In genomic region chr2:86464442-86465109, GRCm38 (mm10) we compare ENCODE assay signal across 9 mouse cellular contexts. TPM values are rescaled to one million over a fixed set of nuclear protein-coding genes. Genes with fewer than 3 reads are reported as not detected.
A peak's percentile ranks its signal among the peaks of the same experiment; 100 is the strongest.
DNase-seq lines count a peak whose midpoint lies in the region; ATAC-seq and TF ChIP-seq lines count a peak whose summit lies in the region.
"Had no signal": no experiment of that assay in that cellular context is flagged by ENCODE, and none has a peak within 500 bp of the region (broad histone marks: within the 10 kb centered on the region; RNA-seq: fewer than 3 reads in every experiment).

No protein-coding gene starts in this region.

- H3K4me1 ChIP-seq in forebrain, embryonic 16.5 days (replicated peaks; ENCODE audit: control insufficient read depth, insufficient read depth, low read length) = no peaks in the 10 kb centered on the region
- no peaks in the 10 kb centered on the region for H3K4me1 ChIP-seq in hindbrain, embryonic 16.5 days (ENCODE audit: control insufficient read depth, insufficient read depth, low read depth, low read length)

- no peak overlapping the region for H3K4me3 ChIP-seq in forebrain, embryonic 16.5 days (replicated peaks; ENCODE audit: low read length)
- H3K4me3 ChIP-seq in hindbrain, embryonic 16.5 days (ENCODE audit: low read length) = no peak overlapping the region

- H3K27ac ChIP-seq in forebrain, embryonic 16.5 days (ENCODE audit: low read length) = no peak overlapping the region
- no peak overlapping the region for H3K27ac ChIP-seq in hindbrain, embryonic 16.5 days (ENCODE audit: low read depth, low read length)

- peak overlapping the region; percentile 23; the same call in 1 of the 2 replicates for H3K4me2 ChIP-seq in forebrain, embryonic 16.5 days (ENCODE audit: low read length)
- no peak overlapping the region for H3K4me2 ChIP-seq in hindbrain, embryonic 16.5 days (ENCODE audit: low read length)

- H3K9me3 ChIP-seq in forebrain, embryonic 16.5 days (ENCODE audit: control insufficient read depth, low read length) = no peaks in the 10 kb centered on the region
- H3K9me3 ChIP-seq in hindbrain, embryonic 16.5 days (ENCODE audit: control insufficient read depth, low read length) = no peaks in the 10 kb centered on the region

- no peak for TF ChIP-seq POLR2A in brain, embryonic 14.5 days (IDR thresholded peaks at IDR 0.05; ENCODE audit: borderline replicate concordance, extremely low read depth, insufficient read depth, insufficient read length, poor library complexity, severe bottlenecking)

- WGBS in forebrain, embryonic 16.5 days = 41% methylated on average over 10 of the region's 10 CpGs
- WGBS in hindbrain, embryonic 16.5 days = 41% methylated on average over 10 of the region's 10 CpGs

- H3K27me3 ChIP-seq in forebrain, embryonic 16.5 days (replicated peaks; ENCODE audit: control insufficient read depth, insufficient read depth, low read length) = no peaks in the 10 kb centered on the region
- H3K27me3 ChIP-seq in hindbrain, embryonic 16.5 days (replicated peaks; ENCODE audit: control insufficient read depth, insufficient read depth, low read length) = no peaks in the 10 kb centered on the region

- peak; percentile 77 for ATAC-seq in forebrain, embryonic 16.5 days
- ATAC-seq in hindbrain, embryonic 16.5 days = peak; percentile 54; the same call in 1 of the 2 replicates
- peak; percentile 77 for ATAC-seq in megakaryocyte progenitor cell, adult 5-6 weeks (replicated peaks; ENCODE audit: poor library complexity)

- TF ChIP-seq CTCF in brain, embryonic 14.5 days (IDR thresholded peaks at IDR 0.05; ENCODE audit: borderline replicate concordance, extremely low read depth, insufficient read depth, insufficient read length) = peak; percentile 70

- H3K9ac ChIP-seq in forebrain, embryonic 16.5 days (replicated peaks; ENCODE audit: low read depth, low read length) = no peak overlapping the region
- no peak overlapping the region for H3K9ac ChIP-seq in hindbrain, embryonic 16.5 days (ENCODE audit: low read depth, low read length)

- peak; percentile 9 for DNase-seq in Muller cell, postnatal 12 days (ENCODE audit: inconsistent ontology term)
- peak; percentile 57 for DNase-seq in brain, embryonic 14.5 days (ENCODE audit: low read depth)
- DNase-seq in left cerebral cortex, adult 18-20 months (ENCODE audit: low spot score in 2 of 2) = peak; percentile 44 to 49
- DNase-seq in right cerebral cortex, postnatal 4 days = peak; percentile 55
- DNase-seq in spleen, adult 12 weeks (ENCODE audit: low spot score) = no peak

- H3K36me3 ChIP-seq in forebrain, embryonic 16.5 days (ENCODE audit: control insufficient read depth, insufficient read depth) = no peaks in the 10 kb centered on the region
- H3K36me3 ChIP-seq in hindbrain, embryonic 16.5 days (ENCODE audit: control insufficient read depth, insufficient read depth, low read length) = no peaks in the 10 kb centered on the region

RNA-seq across cellular contexts. Expression of gene Olfr1066, which starts 8.5 kb away (rescaled TPM):
- polyA plus RNA-seq in brain, embryonic 14.5 days (2012; rRNA removed) = not detected in 2 replicates
- polyA plus RNA-seq in forebrain, embryonic 16.5 days (2015; fragmentation: Nextera tagmentation; extraction: Ambion mirVana) = not detected in 2 replicates
- polyA plus RNA-seq in hindbrain, embryonic 16.5 days (2015; fragmentation: Nextera tagmentation; extraction: Ambion mirVana) = not detected in 2 replicates
- total RNA-seq in left cerebral cortex, adult 18-20 months (2021) = not detected
- not detected in 2 replicates for total RNA-seq in megakaryocyte progenitor cell, adult 5-6 weeks (2015)
- not detected in 2 replicates for total RNA-seq in megakaryocyte progenitor cell, adult 5-6 weeks (2017)
- polyA plus RNA-seq: spleen, adult 2 months had no signal

RNA-seq across cellular contexts. Expression of gene Olfr1065, which starts 14.2 kb away (rescaled TPM):
- not detected in 2 replicates for polyA plus RNA-seq in brain, embryonic 14.5 days (2012; rRNA removed)
- polyA plus RNA-seq in forebrain, embryonic 16.5 days (2015; fragmentation: Nextera tagmentation; extraction: Ambion mirVana) = not detected in 2 replicates
- not detected in 2 replicates for polyA plus RNA-seq in hindbrain, embryonic 16.5 days (2015; fragmentation: Nextera tagmentation; extraction: Ambion mirVana)
- total RNA-seq in left cerebral cortex, adult 18-20 months (2021) = not detected
- total RNA-seq in megakaryocyte progenitor cell, adult 5-6 weeks (2015) = not detected in 2 replicates
- total RNA-seq in megakaryocyte progenitor cell, adult 5-6 weeks (2017) = not detected in 2 replicates
- polyA plus RNA-seq: spleen, adult 2 months had no signal

RNA-seq across cellular contexts. Expression of gene Olfr228, which starts 22.6 kb away (rescaled TPM):
- polyA plus RNA-seq in brain, embryonic 14.5 days (2012; rRNA removed) = not detected in 2 replicates
- polyA plus RNA-seq in forebrain, embryonic 16.5 days (2015; fragmentation: Nextera tagmentation; extraction: Ambion mirVana) = not detected in 2 replicates
- not detected in 2 replicates for polyA plus RNA-seq in hindbrain, embryonic 16.5 days (2015; fragmentation: Nextera tagmentation; extraction: Ambion mirVana)
- total RNA-seq in left cerebral cortex, adult 18-20 months (2021) = not detected
- total RNA-seq in megakaryocyte progenitor cell, adult 5-6 weeks (2015) = not detected in 2 replicates
- total RNA-seq in megakaryocyte progenitor cell, adult 5-6 weeks (2017) = not detected in 2 replicates
- polyA plus RNA-seq: spleen, adult 2 months had no signal

RNA-seq across cellular contexts. Expression of gene Olfr1062, which starts 38.0 kb away (rescaled TPM):
- polyA plus RNA-seq in brain, embryonic 14.5 days (2012; rRNA removed) = not detected in 2 replicates
- polyA plus RNA-seq in forebrain, embryonic 16.5 days (2015; fragmentation: Nextera tagmentation; extraction: Ambion mirVana) = not detected in 2 replicates
- polyA plus RNA-seq in hindbrain, embryonic 16.5 days (2015; fragmentation: Nextera tagmentation; extraction: Ambion mirVana) = not detected in 2 replicates
- total RNA-seq in left cerebral cortex, adult 18-20 months (2021) = not detected
- not detected in 2 replicates for total RNA-seq in megakaryocyte progenitor cell, adult 5-6 weeks (2015)
- total RNA-seq in megakaryocyte progenitor cell, adult 5-6 weeks (2017) = not detected in 2 replicates
- polyA plus RNA-seq: spleen, adult 2 months had no signal

RNA-seq across cellular contexts. Expression of gene Olfr1076, which starts 43.7 kb away (rescaled TPM):
- not detected in 2 replicates for polyA plus RNA-seq in brain, embryonic 14.5 days (2012; rRNA removed)
- polyA plus RNA-seq in forebrain, embryonic 16.5 days (2015; fragmentation: Nextera tagmentation; extraction: Ambion mirVana) = not detected in 2 replicates
- not detected in 2 replicates for polyA plus RNA-seq in hindbrain, embryonic 16.5 days (2015; fragmentation: Nextera tagmentation; extraction: Ambion mirVana)
- not detected for total RNA-seq in left cerebral cortex, adult 18-20 months (2021)
- total RNA-seq in megakaryocyte progenitor cell, adult 5-6 weeks (2015) = not detected in 2 replicates
- not detected in 2 replicates for total RNA-seq in megakaryocyte progenitor cell, adult 5-6 weeks (2017)
- polyA plus RNA-seq: spleen, adult 2 months had no signal
